Comparison of ENCODE assay signal across 13 mouse cellular contexts in the genomic region with DNA sequence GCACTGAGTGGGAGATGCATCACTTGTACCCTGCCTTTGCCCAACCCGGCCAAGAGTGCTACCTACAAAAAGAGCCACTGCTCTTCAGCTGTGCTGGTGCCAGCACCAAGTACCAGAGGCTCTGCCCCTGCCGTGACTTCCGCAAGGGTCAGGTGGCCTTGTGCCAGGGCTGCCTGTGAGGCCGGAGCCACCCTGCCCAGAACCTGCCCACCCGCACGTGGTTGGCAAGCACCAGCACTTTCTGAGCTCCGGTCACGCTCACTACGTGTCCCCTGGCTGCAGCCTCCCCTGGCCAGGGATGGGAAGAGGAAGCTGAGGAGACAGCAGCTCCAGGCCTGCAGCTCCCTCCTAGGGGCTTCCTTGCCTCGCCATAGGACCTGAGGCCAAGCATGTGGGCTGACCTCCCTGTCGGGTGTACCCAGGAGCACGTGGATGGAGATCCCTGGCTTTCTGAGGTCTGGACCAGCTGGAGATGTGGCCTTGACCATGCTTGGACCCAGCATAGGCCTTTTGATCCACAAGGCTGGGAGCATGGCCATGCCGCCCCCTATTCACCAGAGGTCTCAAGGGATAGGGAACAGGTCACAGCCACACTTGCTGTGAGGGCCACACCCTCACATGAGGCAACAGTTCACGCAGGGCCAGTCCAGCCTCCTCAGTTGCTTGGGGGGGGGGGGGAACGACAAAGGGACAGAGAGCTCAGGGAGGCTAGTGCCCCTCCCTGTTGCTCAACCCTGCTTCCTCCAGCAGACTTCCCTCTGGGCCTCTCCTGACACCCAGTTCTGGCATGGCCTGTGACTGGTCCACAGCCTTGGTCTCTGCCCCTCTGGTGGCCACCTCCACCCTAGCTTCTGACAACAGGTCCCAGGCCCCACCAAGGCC.
DNase-seq lines count a peak whose midpoint lies in the region; ATAC-seq and TF ChIP-seq lines count a peak whose summit lies in the region.
"Had no signal": no experiment of that assay in that cellular context is flagged by ENCODE, and none has a peak within 500 bp of the region (broad histone marks: within the 10 kb centered on the region; RNA-seq: fewer than 3 reads in every experiment).

No protein-coding gene starts in this region.

- no peak overlapping the region for H3K4me2 ChIP-seq in liver, postnatal 0 days (ENCODE audit: low read depth, low read length)
- H3K4me2 ChIP-seq in forebrain, embryonic 11.5 days (ENCODE audit: low read depth, low read length, severe bottlenecking): no peak overlapping the region
- H3K4me2 ChIP-seq: hindbrain, embryonic 15.5 days; limb, embryonic 15.5 days had no signal

- no peak overlapping the region for H3K9ac ChIP-seq in liver, postnatal 0 days (replicated peaks)
- H3K9ac ChIP-seq in forebrain, embryonic 11.5 days (ENCODE audit: low read length): no peak overlapping the region
- H3K9ac ChIP-seq: hindbrain, embryonic 15.5 days; limb, embryonic 15.5 days had no signal

- no peaks in the 10 kb centered on the region for H3K9me3 ChIP-seq in liver, postnatal 0 days (ENCODE audit: low read length)
- no peaks in the 10 kb centered on the region for H3K9me3 ChIP-seq in forebrain, embryonic 11.5 days (ENCODE audit: control insufficient read depth, low read length)
- H3K9me3 ChIP-seq: hindbrain, embryonic 15.5 days; limb, embryonic 15.5 days had no signal

- no peak overlapping the region for H3K27ac ChIP-seq in testis, adult 2 months (ENCODE audit: control insufficient read depth, insufficient read depth, low read depth, low read length)
- H3K27ac ChIP-seq in liver, postnatal 0 days (ENCODE audit: low read depth): no peak overlapping the region
- no peak overlapping the region for H3K27ac ChIP-seq in forebrain, embryonic 11.5 days (ENCODE audit: low read depth, low read length)
- H3K27ac ChIP-seq: hindbrain, embryonic 15.5 days; layer of hippocampus, adult 2 months; limb, embryonic 15.5 days had no signal

- peak overlapping the region; percentile 14; the same call in 1 of the 2 replicates for H3K4me3 ChIP-seq in testis, adult 2 months (ENCODE audit: control insufficient read depth, low read depth, low read length)
- H3K4me3 ChIP-seq in liver, postnatal 0 days (ENCODE audit: low read depth, low read length): no peak overlapping the region
- no peak overlapping the region for H3K4me3 ChIP-seq in forebrain, embryonic 11.5 days (ENCODE audit: low read depth, low read length)
- H3K4me3 ChIP-seq: hindbrain, embryonic 15.5 days; layer of hippocampus, adult 2 months; limb, embryonic 15.5 days had no signal

- TF ChIP-seq POLR2A in testis, adult 2 months (IDR thresholded peaks at IDR 0.05; ENCODE audit: control insufficient read depth, low read depth, low read length): no peak

- WGBS in liver, postnatal 0 days (ENCODE audit: insufficient replicate concordance): 58% methylated on average over 15 of the region's 15 CpGs
- 77% methylated on average over 15 of the region's 15 CpGs for WGBS in forebrain, embryonic 11.5 days

- H3K36me3 ChIP-seq in testis, adult 2 months (ENCODE audit: control insufficient read depth, insufficient read depth, low read length): no peaks in the 10 kb centered on the region
- no peaks in the 10 kb centered on the region for H3K36me3 ChIP-seq in liver, postnatal 0 days (replicated peaks; ENCODE audit: insufficient read depth, low read length)
- H3K36me3 ChIP-seq in forebrain, embryonic 11.5 days (ENCODE audit: control insufficient read depth, insufficient read depth, low read length): no peaks in the 10 kb centered on the region
- H3K36me3 ChIP-seq: limb, embryonic 15.5 days had no signal

- TF ChIP-seq EP300 in liver, postnatal 0 days (IDR thresholded peaks at IDR 0.05; ENCODE audit: low read depth): no peak

- no peaks in the 10 kb centered on the region for H3K27me3 ChIP-seq in testis, adult 2 months (ENCODE audit: control insufficient read depth, insufficient read depth, low read length)
- no peaks in the 10 kb centered on the region for H3K27me3 ChIP-seq in liver, postnatal 0 days (ENCODE audit: insufficient read depth, low read length)
- no peaks in the 10 kb centered on the region for H3K27me3 ChIP-seq in forebrain, embryonic 11.5 days (ENCODE audit: control insufficient read depth, insufficient read depth, low read length)
- H3K27me3 ChIP-seq: hindbrain, embryonic 15.5 days; limb, embryonic 15.5 days had no signal

- peak; percentile 59 for ATAC-seq in liver, postnatal 0 days
- no peak for ATAC-seq in forebrain, embryonic 11.5 days (replicated peaks; ENCODE audit: low FRiP score)
- ATAC-seq: forebrain, embryonic 16.5 days had no signal

- TF ChIP-seq CTCF in testis, adult 2 months (IDR thresholded peaks at IDR 0.05; ENCODE audit: control insufficient read depth, insufficient read depth, insufficient replicate concordance, low read depth, low read length): no peak
- no peak for TF ChIP-seq CTCF in liver, postnatal 0 days (IDR thresholded peaks at IDR 0.05; ENCODE audit: low read depth)

- H3K4me1 ChIP-seq in testis, adult 2 months (ENCODE audit: control insufficient read depth, insufficient read depth, low read length): no peaks in the 10 kb centered on the region
- H3K4me1 ChIP-seq in liver, postnatal 0 days (ENCODE audit: insufficient read depth): no peaks in the 10 kb centered on the region
- H3K4me1 ChIP-seq in forebrain, embryonic 11.5 days (replicated peaks; ENCODE audit: control insufficient read depth, insufficient read depth, low read length): peaks cover 2% of the 10 kb centered on the region; the same call in 1 of the 2 replicates

- intact Hi-C loops in gastrocnemius, postnatal 14 days (cut with DNase I; ENCODE audit: low total_unique reads): no loop called here

- DNase-seq in gastrocnemius, postnatal 14 days: peak; percentile 20
- no peak for DNase-seq in gastrocnemius, postnatal 10 days
- DNase-seq in testis, postnatal 14 days (ENCODE audit: low spot score): no peak
- DNase-seq in liver, postnatal 0 days: peak; percentile 61
- no peak for DNase-seq in retina, postnatal 1 day
- DNase-seq in forebrain, embryonic 11.5 days (ENCODE audit: low spot score): no peak
- DNase-seq: right cerebral cortex, postnatal 14 days; thymus, adult 18-20 months had no signal

Comparison
In these comparisons a context has a peak if more than half of its experiments do, and no peak if none do; other contexts are left out.
1. DNase-seq: peak in gastrocnemius, postnatal 14 days (single experiment) and liver, postnatal 0 days (single experiment); none in gastrocnemius, postnatal 10 days (single experiment), testis, postnatal 14 days (single experiment), retina, postnatal 1 day (single experiment) and forebrain, embryonic 11.5 days (single experiment).